Mouse (Mus musculus) cerebellum, adult 2 months (tissue): ENCODE data around the gene Ermard.
"Not testable (repeated sequence)": the region's sequence is repeated elsewhere in the genome, so short reads cannot be mapped to it uniquely, and the experiment has no call there.

Experiments
- CTCF ChIP-seq: fragments of 200-500 bp; IDR thresholded peaks from 2 replicates; pipeline ENCODE4 v1.5.1; 2011; ENCODE audit warnings: low read depth, mild to moderate bottlenecking, control low read depth, low read length, moderate library complexity, borderline replicate concordance; ENCODE audit not compliant: insufficient read depth
- POLR2A ChIP-seq: fragments of 200-500 bp; IDR thresholded peaks from 2 replicates; pipeline ENCODE4 v1.6.1; 2011; ENCODE audit warnings: low read length, control low read depth, borderline replicate concordance; ENCODE audit not compliant: insufficient read depth

GRCm38 (mm10) chr17:14993139-14993832, 47.7 kb upstream of the Ermard start:
- TF ChIP-seq POLR2A, CTCF: not testable (repeated sequence)
